Mouse (Mus musculus): ENCODE measurements around the gene Tsacc. TPM values are rescaled to one million over a fixed set of nuclear protein-coding genes. Genes with fewer than 3 reads are reported as not detected.

Tsacc gene
- 355 TPM for polyA plus RNA-seq (2014; fragmentation: Illumina TruSeq; extraction: RNeasy Lipid Tissue Mini Kit (QIAGEN cat#74804); ENCODE audit: low read depth, low replicate concordance)

DNA sequence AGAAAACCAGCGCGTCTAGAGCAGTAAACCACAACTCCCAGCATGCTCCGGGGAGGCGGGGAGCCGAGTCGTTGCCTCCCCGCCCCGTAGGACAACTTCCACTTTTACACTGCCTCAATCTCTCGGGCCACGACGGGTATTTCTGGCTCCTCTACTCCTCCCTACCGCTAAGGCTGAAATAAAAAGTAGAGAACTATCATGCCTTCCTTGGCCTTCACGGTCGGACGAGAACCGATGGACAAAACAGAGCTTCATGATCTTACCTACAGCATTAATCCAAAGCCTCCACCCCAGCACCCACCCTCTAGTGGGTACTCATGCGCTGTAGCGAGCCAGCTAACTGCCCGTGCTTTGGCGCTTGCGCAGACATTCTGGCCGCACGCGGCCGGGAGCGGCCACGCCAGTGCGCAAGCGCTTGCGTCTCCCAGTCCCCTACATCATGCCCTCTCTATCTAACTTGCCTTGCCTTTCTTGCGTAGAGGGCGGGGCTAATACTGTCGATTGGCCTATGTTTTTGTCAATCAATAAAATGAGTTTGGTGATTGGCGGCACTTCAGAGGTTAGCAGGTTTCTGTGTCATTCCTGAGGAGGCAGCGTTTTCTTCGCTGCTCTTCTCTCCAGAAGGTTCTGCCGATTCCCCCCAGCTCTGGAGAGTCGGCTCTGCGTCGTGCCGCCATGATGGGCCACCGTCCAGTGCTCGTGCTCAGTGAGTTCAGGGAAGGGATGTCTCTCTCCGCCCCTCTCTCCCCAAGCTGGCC is at the start of gene Tsacc, which contains the start of gene Cct3:
Tsacc (minus strand) TSS at position 439 of the 758 bp plus-strand sequence.
Cct3 (plus strand) TSS at position 556 of the 758 bp plus-strand sequence.

DNA sequence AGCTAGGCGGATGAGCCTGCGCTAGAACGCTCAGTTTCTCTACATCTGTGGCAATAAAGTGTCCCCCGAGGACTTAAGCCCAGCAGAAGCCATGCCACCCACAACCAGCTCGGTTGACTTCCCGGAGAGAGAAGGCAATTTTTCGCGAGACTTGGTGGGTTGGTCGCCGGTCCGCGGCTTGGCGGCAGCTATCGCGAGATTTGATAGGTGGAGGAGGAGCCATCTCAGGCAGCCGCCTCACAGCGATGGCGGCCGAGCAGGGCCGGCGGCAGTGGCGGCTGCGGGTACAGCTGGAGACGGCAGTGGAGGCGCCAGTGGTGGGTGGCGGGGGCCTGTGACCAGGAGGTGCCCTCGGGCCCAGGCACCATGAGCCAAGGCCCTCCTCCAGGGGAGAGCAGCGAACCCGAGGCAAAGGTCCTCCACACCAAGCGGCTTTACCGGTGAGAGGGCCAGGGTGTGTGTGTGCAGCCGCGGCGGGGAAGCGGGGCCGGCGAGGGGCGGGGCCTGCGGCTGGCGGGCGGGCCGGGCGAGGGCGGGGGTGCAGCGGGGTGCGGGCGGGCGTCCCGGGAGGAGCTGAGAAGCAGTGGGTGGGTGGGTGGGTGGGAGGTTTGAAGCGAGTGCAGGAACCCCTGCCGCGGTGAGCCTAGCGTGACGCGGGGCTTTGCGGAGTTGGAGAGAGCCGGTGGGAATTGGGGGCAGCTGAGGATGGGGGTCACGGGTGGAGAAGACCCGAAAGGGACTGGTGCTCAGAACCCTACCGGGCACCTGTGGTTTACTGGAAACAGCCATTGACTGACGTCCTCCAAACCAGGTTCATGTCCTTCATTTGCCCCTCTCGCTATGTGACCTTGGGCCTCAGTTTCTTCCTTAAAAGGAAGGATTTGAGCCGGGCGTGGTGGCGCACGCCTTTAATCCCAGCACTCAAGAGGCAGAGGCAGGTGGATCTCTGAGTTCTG is 39.5 kb upstream of the Tsacc start, which contains the start of the genes Tmem79 and Smg5:
Tmem79 (minus strand) TSS at position 91 of the 956 bp plus-strand sequence.
Smg5 (plus strand) TSS at position 203 of the 956 bp plus-strand sequence.

DNA sequence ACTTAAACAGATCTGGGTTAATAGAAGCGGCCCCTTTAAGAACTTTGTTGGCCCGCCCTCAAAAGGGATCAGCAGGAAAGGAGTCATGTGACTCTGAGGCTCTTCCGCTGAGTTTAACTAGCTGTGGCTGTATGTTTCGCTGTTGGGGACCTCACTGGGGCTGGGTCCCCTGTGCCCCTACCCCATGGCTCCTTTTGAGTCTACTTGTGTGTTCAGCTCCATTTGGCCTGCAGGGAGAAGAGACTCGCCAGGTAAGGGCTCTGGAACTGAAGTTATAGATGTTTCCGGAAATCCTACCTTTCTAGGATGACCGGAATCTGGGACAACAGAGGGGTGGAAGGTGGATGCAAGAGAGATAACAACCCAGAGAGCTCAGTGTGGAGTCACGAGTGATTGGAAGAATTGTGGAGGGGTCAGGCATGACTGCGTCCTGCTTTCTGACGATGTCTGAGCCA is 28.2 kb upstream of the Tsacc start, which contains the start of gene Glmp:
Glmp (plus strand) TSS at position 73 of the 455 bp plus-strand sequence.

DNA sequence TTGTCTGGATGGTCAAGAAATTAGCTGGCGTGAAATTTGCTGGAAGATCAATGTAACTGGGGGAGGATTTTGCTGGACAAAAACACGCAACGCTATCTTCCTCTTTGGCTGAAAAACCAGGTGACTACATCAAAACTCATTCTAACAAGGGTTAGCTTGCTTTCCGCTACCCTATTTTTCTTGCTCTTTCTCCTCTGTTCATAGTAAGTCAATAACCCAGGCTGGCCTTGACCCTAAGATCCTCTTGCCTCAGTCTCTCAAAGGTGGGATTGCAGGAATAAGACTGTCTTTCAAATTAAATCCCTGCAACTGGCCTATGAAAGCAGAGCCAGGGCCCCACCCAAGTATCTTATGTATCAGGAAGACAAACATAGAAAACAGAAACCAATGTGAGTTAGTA is 9.7 kb downstream of the Tsacc start, which contains the start of gene Gm38392:
Gm38392 (minus strand) TSS at position 101 of the 400 bp plus-strand sequence.

DNA sequence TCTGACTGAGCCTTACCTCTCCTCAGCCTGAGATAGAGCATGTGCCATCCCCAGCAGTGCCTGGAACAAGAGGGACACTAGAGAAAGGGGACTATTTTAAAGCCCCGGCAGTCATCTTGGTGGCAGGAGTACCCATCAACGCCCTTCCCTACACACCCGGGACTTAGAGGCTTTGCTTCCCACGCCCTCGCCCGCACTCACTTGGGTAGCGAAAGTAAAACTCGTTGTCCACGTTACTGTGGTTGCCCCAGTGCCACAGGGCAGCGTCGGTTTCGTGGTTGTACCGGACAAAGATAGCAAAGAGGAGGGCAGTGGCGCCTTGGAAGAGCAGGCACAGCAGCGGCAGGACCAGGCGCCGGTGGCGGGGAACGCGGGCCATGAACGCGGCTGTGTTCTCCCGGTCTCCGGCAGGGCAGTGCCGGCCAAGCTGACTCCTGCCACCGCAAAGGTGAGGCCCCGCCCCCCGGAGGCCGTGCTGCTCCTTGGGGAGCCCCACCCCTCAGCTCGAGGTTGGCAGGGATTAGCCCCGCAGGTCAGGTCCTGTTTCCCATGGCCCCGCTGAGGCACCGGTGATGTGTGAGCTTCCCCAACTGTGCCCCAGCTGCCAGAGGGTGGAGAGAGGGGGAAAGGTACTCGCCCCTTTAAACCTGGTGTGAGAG is 42.4 kb downstream of the Tsacc start, which contains the start of gene Rhbg:
Rhbg (minus strand) TSS at position 442 of the 659 bp plus-strand sequence.

Other genes starting within 250 kb of the Tsacc start
- gene Naxe, start 238.5 kb downstream of the Tsacc start, polyA plus RNA-seq (2014; fragmentation: Illumina TruSeq; extraction: RNeasy Lipid Tissue Mini Kit (QIAGEN cat#74804); ENCODE audit: low read depth, low replicate concordance) = 17.5 TPM
- 9.3 TPM for gene Ttc24, start 218.7 kb downstream of the Tsacc start, polyA plus RNA-seq (2014; fragmentation: Illumina TruSeq; extraction: RNeasy Lipid Tissue Mini Kit (QIAGEN cat#74804); ENCODE audit: low read depth, low replicate concordance)
- 0.36 TPM for gene Iqgap3, start 215.0 kb downstream of the Tsacc start, polyA plus RNA-seq (2014; fragmentation: Illumina TruSeq; extraction: RNeasy Lipid Tissue Mini Kit (QIAGEN cat#74804); ENCODE audit: low read depth, low replicate concordance)
- gene Mef2d, start 154.6 kb downstream of the Tsacc start, polyA plus RNA-seq (2014; fragmentation: Illumina TruSeq; extraction: RNeasy Lipid Tissue Mini Kit (QIAGEN cat#74804); ENCODE audit: low read depth, low replicate concordance) = 2.4 TPM
- gene Rhbg, start 42.3 kb downstream of the Tsacc start, polyA plus RNA-seq (2014; fragmentation: Illumina TruSeq; extraction: RNeasy Lipid Tissue Mini Kit (QIAGEN cat#74804); ENCODE audit: low read depth, low replicate concordance) = not detected
- 1.2 TPM for gene Gm38392, start 9.8 kb downstream of the Tsacc start, polyA plus RNA-seq (2014; fragmentation: Illumina TruSeq; extraction: RNeasy Lipid Tissue Mini Kit (QIAGEN cat#74804); ENCODE audit: low read depth, low replicate concordance)
- 308 TPM for gene Cct3, start 117 bp upstream of the Tsacc start, polyA plus RNA-seq (2014; fragmentation: Illumina TruSeq; extraction: RNeasy Lipid Tissue Mini Kit (QIAGEN cat#74804); ENCODE audit: low read depth, low replicate concordance)
- gene Glmp, start 28.0 kb upstream of the Tsacc start, polyA plus RNA-seq (2014; fragmentation: Illumina TruSeq; extraction: RNeasy Lipid Tissue Mini Kit (QIAGEN cat#74804); ENCODE audit: low read depth, low replicate concordance) = 0.70 TPM
- gene Tmem79, start 39.1 kb upstream of the Tsacc start, polyA plus RNA-seq (2014; fragmentation: Illumina TruSeq; extraction: RNeasy Lipid Tissue Mini Kit (QIAGEN cat#74804); ENCODE audit: low read depth, low replicate concordance) = 0.62 TPM
- gene Smg5, start 39.3 kb upstream of the Tsacc start, polyA plus RNA-seq (2014; fragmentation: Illumina TruSeq; extraction: RNeasy Lipid Tissue Mini Kit (QIAGEN cat#74804); ENCODE audit: low read depth, low replicate concordance) = 87.4 TPM
- 0.83 TPM for gene Paqr6, start 67.6 kb upstream of the Tsacc start, polyA plus RNA-seq (2014; fragmentation: Illumina TruSeq; extraction: RNeasy Lipid Tissue Mini Kit (QIAGEN cat#74804); ENCODE audit: low read depth, low replicate concordance)
- not detected for gene Bglap3, start 75.7 kb upstream of the Tsacc start, polyA plus RNA-seq (2014; fragmentation: Illumina TruSeq; extraction: RNeasy Lipid Tissue Mini Kit (QIAGEN cat#74804); ENCODE audit: low read depth, low replicate concordance)
- gene Bglap2, start 81.7 kb upstream of the Tsacc start, polyA plus RNA-seq (2014; fragmentation: Illumina TruSeq; extraction: RNeasy Lipid Tissue Mini Kit (QIAGEN cat#74804); ENCODE audit: low read depth, low replicate concordance) = not detected
- gene Bglap, start 87.5 kb upstream of the Tsacc start, polyA plus RNA-seq (2014; fragmentation: Illumina TruSeq; extraction: RNeasy Lipid Tissue Mini Kit (QIAGEN cat#74804); ENCODE audit: low read depth, low replicate concordance) = not detected
- 3.5 TPM for gene Pmf1, start 113.3 kb upstream of the Tsacc start, polyA plus RNA-seq (2014; fragmentation: Illumina TruSeq; extraction: RNeasy Lipid Tissue Mini Kit (QIAGEN cat#74804); ENCODE audit: low read depth, low replicate concordance)
- 5.8 TPM for gene Slc25a44, start 128.1 kb upstream of the Tsacc start, polyA plus RNA-seq (2014; fragmentation: Illumina TruSeq; extraction: RNeasy Lipid Tissue Mini Kit (QIAGEN cat#74804); ENCODE audit: low read depth, low replicate concordance)
- 17.0 TPM for gene Sema4a, start 164.2 kb upstream of the Tsacc start, polyA plus RNA-seq (2014; fragmentation: Illumina TruSeq; extraction: RNeasy Lipid Tissue Mini Kit (QIAGEN cat#74804); ENCODE audit: low read depth, low replicate concordance)
- 0.32 TPM for gene Lmna, start 213.0 kb upstream of the Tsacc start, polyA plus RNA-seq (2014; fragmentation: Illumina TruSeq; extraction: RNeasy Lipid Tissue Mini Kit (QIAGEN cat#74804); ENCODE audit: low read depth, low replicate concordance)
- gene Mex3a, start 235.4 kb upstream of the Tsacc start, polyA plus RNA-seq (2014; fragmentation: Illumina TruSeq; extraction: RNeasy Lipid Tissue Mini Kit (QIAGEN cat#74804); ENCODE audit: low read depth, low replicate concordance) = 1.4 TPM